Mouse (Mus musculus) lung, embryonic 14.5 days (tissue): ENCODE data around the gene Vwce. TPM values are rescaled to one million over a fixed set of nuclear protein-coding genes. Genes with fewer than 3 reads are reported as not detected.

ENCODE experiments used
- ATAC-seq: fragments of 200-750 bp; cut with Nextera tagmentation; 2 replicates; pipeline ENCODE4 v1.8.0; 2017; ENCODE audit warnings: mild to moderate bottlenecking, moderate TSS enrichment, moderate library complexity; ENCODE audit not compliant: insufficient read depth
- DNase-seq: peaks from one replicate; pipeline ENCODE4 v3.0.0-alpha.2; 2015
- H3K27ac ChIP-seq: fragments of 300-500 bp; sonication (generic); 2 replicates; pipeline ENCODE4 v1.5.1; 2014; ENCODE audit warnings: low read depth, mild to moderate bottlenecking, moderate library complexity
- H3K27me3 ChIP-seq: fragments of 300-500 bp; sonication (generic); 2 replicates; pipeline ENCODE4 v1.6.1; 2014; ENCODE audit warnings: low read length, control low read depth; ENCODE audit not compliant: insufficient read depth
- H3K36me3 ChIP-seq: fragments of 300-500 bp; sonication (generic); 2 replicates; pipeline ENCODE4 v1.6.1; 2014; ENCODE audit warnings: control low read depth; ENCODE audit not compliant: insufficient read depth
- H3K4me1 ChIP-seq: fragments of 300-500 bp; sonication (generic); 2 replicates; pipeline ENCODE4 v1.6.1; 2014; ENCODE audit warnings: antibody characterized with exemption, control low read depth; ENCODE audit not compliant: insufficient read depth
- H3K4me2 ChIP-seq: fragments of 300-500 bp; sonication (generic); 2 replicates; pipeline ENCODE4 v1.6.1; 2014; ENCODE audit warnings: mild to moderate bottlenecking
- H3K4me3 ChIP-seq: fragments of 300-500 bp; sonication (generic); 2 replicates; pipeline ENCODE4 v1.5.1; 2014; ENCODE audit warnings: low read depth, low read length
- H3K9ac ChIP-seq: fragments of 300-500 bp; sonication (generic); 2 replicates; pipeline ENCODE4 v1.6.1; 2014
- H3K9me3 ChIP-seq: fragments of 300-500 bp; sonication (generic); 2 replicates; pipeline ENCODE4 v1.6.1; 2016; ENCODE audit warnings: low read depth, low read length, control low read depth
- CTCF ChIP-seq: IDR thresholded peaks from 2 replicates; pipeline ENCODE4 v1.5.1; 2016; ENCODE audit warnings: antibody characterized with exemption, low read depth
- WGBS: fragments of 180-500 bp; shearing (Covaris S2); extraction: QIAGEN DNeasy Blood & Tissue Kit; methylation state at CpG from one replicate; pipeline ENCODE4 v1.1.7; 2014; 5-methylcytosine and 5-hydroxymethylcytosine counted together
- polyA plus RNA-seq: library from polyadenylated mRNA; unstranded; fragments of >200 nt; fragmentation: Nextera tagmentation; extraction: Ambion mirVana; gene quantifications from 2 replicates; pipeline ENCODE4 v1.2.1, GENCODE M21; 2014

Vwce gene
- polyA plus RNA-seq, 1 experiment from 2014 or later = 1.3 TPM

DNA sequence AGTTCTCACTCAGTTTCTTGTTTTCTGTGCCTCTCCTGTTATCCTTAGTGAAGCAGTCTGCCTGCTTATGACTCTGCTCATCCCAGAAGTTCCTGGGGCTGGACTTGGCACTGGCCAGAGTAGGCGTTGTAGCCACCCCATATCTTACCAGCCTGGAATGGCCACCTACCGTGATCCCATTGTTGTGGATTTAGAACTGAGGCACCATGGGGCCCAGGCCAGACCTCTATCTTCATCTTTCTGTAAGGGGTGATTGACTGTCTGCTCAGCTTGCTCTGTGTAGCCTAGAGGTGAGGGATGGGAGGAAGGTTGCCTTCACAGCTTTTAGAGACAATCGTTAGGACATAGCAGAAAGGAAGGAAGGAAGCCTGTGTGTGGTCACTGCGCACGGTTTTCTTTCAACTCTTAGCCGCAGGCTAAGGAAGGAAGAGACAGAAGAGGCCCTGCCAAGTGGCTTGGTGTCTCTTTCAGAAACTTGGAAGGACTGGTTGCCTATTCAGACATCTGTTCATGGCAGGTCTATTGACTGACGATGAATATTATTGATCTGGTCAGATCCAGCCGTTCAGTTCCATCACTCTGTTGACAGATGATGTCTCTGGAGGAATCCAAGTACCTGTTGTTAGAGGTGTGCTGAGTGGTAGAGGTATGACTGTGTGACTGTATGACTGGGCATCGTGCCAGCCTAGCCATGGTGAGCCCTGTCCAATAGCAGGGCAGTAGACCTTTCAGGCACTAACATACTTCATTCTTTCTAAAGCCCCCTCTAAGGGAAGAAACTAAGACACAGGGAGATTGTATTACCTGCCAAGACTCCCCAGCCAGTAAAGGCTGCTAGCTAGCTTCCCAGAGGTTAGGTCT lies 64.3 kb downstream of the Vwce start:
- DNase-seq (peak; percentile 47), ATAC-seq (peak; percentile 39; the same call in 1 of the 2 replicates)
- no peaks in the 10 kb centered on the region for H3K9me3 ChIP-seq
- no peak for TF ChIP-seq CTCF
- peak overlapping the region; percentile 76 for H3K27ac ChIP-seq
- H3K4me2 ChIP-seq = no peak overlapping the region
- no peaks in the 10 kb centered on the region for H3K36me3 ChIP-seq
- no peak overlapping the region for H3K4me3 ChIP-seq
- WGBS = 59% methylated on average over 9 of the region's 9 CpGs
- no peaks in the 10 kb centered on the region for H3K27me3 ChIP-seq
- H3K9ac ChIP-seq = no peak overlapping the region
- peaks cover 35% of the 10 kb centered on the region for H3K4me1 ChIP-seq

DNA sequence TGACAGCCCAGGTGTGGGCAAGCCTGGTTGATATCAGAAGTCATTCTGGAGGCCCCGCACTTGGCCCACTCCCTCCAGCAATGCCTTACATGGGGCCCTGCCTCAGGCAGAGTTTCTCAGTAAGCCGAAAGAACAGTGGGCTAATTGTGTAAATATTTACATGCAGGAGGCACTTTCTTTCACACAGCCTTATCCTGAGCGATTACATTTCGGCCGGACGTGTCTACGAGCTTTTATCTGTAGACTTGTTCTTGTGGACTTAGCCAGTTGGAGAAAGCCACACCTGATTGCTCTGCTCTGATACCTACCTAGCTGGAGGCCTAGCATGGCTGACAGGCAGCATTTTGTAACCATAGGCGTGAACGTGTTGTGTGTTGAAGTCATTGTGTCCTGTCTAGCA lies 65.8 kb downstream of the Vwce start:
- peaks cover 35% of the 10 kb centered on the region for H3K4me1 ChIP-seq
- DNase-seq = peak; percentile 62
- H3K36me3 ChIP-seq = no peaks in the 10 kb centered on the region
- TF ChIP-seq CTCF = no peak
- peak overlapping the region; percentile 76 for H3K27ac ChIP-seq
- no peak overlapping the region for H3K9ac ChIP-seq
- no peaks in the 10 kb centered on the region for H3K9me3 ChIP-seq
- no peaks in the 10 kb centered on the region for H3K27me3 ChIP-seq
- peak overlapping the region; percentile 27 for H3K4me2 ChIP-seq
- WGBS = 30% methylated on average over 9 of the region's 9 CpGs
- peak; percentile 75 for ATAC-seq
- no peak overlapping the region for H3K4me3 ChIP-seq

DNA sequence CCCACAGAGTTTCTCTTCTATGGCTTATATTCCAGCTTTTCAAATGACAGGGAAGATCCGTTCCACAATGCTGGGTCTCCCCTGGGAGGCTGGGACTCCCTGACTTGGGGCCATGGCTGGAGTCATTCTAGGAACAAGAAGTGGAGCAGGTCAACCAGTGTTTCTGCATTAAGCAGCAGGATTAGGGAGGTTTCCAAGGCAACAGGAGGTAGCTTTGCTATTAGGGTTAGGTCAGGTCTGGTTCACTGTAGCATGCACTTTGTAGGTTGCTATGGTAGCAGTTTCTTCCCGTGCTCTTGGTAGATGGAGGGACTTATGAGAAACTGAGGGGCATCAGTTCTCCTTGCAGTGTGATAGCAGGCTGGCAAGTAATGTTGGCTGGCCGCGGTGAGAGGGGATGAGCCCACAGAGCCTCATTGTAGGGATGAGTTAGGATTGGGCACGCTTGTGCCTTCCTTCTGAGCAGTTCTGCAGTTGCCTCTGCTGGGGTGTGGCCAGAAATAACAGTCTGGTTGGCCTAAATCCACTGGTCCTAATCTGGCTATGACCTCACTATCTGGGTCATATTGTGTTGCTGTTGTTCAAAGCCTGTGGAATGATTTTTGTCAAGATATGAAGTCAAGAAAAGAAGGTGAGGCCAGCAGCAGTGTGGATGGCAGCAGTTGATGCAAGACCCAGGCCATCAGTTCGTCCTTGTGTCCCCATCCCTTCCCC lies 67.2 kb downstream of the Vwce start:
- H3K4me2 ChIP-seq = no peak overlapping the region
- no peaks in the 10 kb centered on the region for H3K9me3 ChIP-seq
- H3K9ac ChIP-seq = no peak overlapping the region
- H3K27me3 ChIP-seq = no peaks in the 10 kb centered on the region
- H3K36me3 ChIP-seq = no peaks in the 10 kb centered on the region
- H3K27ac ChIP-seq = no peak overlapping the region
- ATAC-seq (no peak), DNase-seq (no peak)
- no peak overlapping the region for H3K4me3 ChIP-seq
- no peak for TF ChIP-seq CTCF
- WGBS = 70% methylated on average over 6 of the region's 6 CpGs
- H3K4me1 ChIP-seq = peaks cover 32% of the 10 kb centered on the region

DNA sequence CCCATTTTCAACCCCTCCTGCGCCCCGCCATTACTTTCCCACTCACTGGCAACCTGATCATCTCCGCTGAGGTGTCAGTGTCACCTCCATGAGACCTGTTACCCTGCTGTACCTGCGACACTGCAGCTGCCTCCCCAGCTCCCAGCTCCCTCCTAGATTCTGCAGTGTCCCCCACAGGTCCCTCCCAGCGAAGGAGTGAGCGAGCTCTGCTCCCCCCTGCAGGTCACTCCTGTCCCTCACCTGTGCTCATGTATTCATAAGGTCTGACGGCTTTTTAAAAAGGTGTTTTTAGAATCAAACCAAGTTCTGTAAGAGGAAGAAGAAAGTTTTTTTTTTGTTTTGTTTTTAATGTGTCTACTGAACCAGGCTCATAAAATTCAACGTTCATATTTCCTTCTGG lies 68.1 kb downstream of the Vwce start:
- H3K27ac ChIP-seq = no peak overlapping the region
- no peak overlapping the region for H3K4me3 ChIP-seq
- 67% methylated on average over 8 of the region's 8 CpGs for WGBS
- no peak overlapping the region for H3K9ac ChIP-seq
- H3K36me3 ChIP-seq = peaks cover 6% of the 10 kb centered on the region
- H3K4me1 ChIP-seq = peaks cover 29% of the 10 kb centered on the region
- TF ChIP-seq CTCF = no peak
- H3K9me3 ChIP-seq = no peaks in the 10 kb centered on the region
- ATAC-seq (no peak), DNase-seq (no peak)
- H3K27me3 ChIP-seq = no peaks in the 10 kb centered on the region
- no peak overlapping the region for H3K4me2 ChIP-seq

DNA sequence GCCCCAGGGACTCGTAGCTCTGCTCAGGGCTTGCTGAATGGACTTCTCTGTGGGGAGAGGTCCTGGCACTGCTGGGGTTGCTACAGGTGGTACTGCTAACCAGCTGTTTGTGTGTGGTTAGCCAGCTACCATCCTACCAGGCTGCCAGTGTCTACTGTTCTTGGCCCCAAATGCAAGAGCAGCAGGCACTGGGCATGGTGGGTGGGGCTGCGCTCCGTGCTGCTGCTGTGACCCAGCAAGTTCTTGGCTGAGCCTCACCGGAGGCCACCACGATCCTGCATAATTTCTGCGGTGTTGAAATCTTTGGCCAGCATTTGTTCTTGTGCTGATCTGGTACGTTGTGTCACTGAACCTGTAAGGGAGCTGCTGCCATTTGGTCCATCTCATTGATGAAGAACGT lies 69.5 kb downstream of the Vwce start:
- H3K9me3 ChIP-seq = no peaks in the 10 kb centered on the region
- 89% methylated on average over 8 of the region's 8 CpGs for WGBS

DNA sequence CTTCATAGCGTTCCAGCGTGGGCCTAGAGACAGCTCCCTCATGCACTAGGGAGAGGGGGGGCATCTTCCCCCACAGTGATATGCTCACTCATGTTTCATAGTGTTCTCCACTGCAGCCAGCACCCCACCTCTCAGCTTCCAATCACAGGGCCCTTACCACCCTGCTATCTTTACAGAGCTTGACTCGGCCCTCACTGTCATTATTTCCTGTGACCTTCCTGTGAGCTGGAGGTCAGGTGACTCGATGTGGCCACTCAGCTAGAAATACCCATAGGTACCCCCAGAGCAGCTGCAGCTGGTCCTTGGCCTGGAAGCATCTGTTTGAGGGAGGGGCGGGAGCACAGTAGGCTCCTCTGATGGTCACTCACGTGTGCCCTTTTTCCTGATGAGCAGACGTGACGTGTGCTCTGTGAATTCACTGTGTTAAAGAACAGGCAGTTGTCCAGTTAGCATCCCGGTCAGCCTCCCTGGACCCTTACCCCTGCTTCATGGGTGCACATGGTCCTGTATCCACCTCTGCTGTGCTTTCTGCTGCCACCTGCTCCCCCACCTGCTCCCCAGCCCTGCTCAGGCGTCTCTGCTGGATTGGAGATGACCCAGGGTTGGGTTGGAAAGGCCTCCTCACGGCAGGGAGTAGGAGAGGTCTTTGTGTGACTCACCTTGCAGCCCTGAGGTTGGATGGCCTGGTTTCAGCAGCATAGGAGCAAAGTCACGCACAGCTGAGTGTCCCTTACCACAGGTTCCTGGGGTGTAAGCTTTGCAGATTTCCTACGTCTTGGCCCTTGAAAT lies 73.3 kb downstream of the Vwce start:
- no peak overlapping the region for H3K9ac ChIP-seq
- H3K4me1 ChIP-seq = no peaks in the 10 kb centered on the region
- no peak overlapping the region for H3K4me3 ChIP-seq
- H3K9me3 ChIP-seq = no peaks in the 10 kb centered on the region
- no peak overlapping the region for H3K27ac ChIP-seq
- no peak overlapping the region for H3K4me2 ChIP-seq
- peaks cover 32% of the 10 kb centered on the region for H3K36me3 ChIP-seq
- DNase-seq = no peak
- ATAC-seq = no peak
- H3K27me3 ChIP-seq = no peaks in the 10 kb centered on the region
- WGBS = 70% methylated on average over 13 of the region's 13 CpGs
- no peak for TF ChIP-seq CTCF

More for the DNA sequence above, 69.5 kb downstream of the Vwce start:
- Histone ChIP-seq H3K36me3 (peaks cover 11% of the 10 kb centered on the region), H3K4me2 (no peak overlapping the region), H3K9ac (no peak overlapping the region), H3K27me3 (no peaks in the 10 kb centered on the region), H3K27ac (no peak overlapping the region), H3K4me3 (no peak overlapping the region), H3K4me1 (peaks cover 19% of the 10 kb centered on the region)
- no peak for ATAC-seq
- no peak for TF ChIP-seq CTCF
- no peak for DNase-seq
